Mouse (Mus musculus): ENCODE data around the gene Tie1.
"Not testable (repeated sequence)": the region's sequence is repeated elsewhere in the genome, so short reads cannot be mapped to it uniquely, and the experiment has no call there.

Tie1 gene

DNA sequence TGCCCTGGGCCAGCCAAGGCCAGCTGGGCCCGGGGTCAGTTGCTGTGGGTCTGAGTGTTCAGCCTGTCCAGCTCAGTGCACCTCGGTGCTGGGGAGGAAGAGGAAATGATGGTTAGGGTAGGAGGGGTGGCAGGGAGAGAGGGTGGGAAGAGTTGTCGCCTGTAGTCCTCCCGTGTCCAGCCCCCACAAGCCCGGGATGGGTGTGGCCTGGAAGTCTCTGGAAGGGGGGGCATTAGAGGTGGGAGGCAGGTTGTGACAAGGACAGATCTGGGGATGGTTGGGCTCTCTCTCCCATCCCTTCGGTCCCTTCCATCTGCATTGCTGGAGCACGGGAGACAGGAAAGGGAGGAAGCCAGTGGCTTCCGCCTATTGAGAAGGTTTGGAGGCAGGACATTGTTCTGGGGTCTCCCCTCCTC lies at the start of gene Tie1:
Tie1 (minus strand) TSS at position 345 of the 416 bp plus-strand sequence.
- in situ Hi-C loops (cut with MboI), result no loop called here

DNA sequence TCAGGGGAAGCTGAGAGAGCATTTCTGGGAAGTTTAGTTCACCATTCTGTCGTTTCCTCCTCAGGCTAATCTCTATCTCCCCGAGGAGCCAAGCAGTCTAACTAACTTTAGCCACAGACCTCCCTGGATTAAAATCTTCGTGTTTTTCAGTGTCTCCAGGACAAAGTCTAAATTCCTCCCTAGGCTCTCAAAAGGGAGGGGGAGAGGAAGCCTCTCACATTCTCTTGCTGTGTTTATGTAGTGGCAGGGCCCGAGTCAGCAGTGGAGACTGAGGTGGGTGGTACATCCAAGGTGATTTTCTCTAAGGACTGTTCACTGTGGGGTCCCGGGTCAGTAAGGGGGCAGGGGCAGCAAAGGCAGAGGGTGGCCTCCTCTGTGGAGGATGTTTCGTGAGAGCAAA lies 47.9 kb upstream of the Tie1 start:
- in situ Hi-C loops (cut with MboI), result no loop called here

DNA sequence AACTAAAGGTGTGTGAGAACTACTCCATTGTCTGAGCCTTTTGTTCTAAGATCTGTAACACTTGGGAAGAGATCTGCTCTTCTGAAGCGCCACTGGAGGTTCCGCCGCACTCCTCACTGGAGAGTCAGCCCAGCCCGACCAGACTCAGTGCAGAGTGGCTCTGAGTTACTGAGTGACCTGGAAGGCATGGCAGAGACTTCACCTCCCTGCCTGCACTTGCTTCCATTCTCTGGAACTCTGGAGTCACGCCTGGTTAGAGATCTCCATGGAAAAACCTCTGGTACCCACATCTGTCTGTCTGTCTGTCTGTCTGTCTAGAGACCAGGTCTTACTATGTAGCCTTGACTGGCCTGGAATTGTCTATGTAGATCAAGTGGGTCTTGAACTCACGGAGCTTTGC lies 45.7 kb upstream of the Tie1 start:
- in situ Hi-C loops (cut with MboI), result no loop called here

DNA sequence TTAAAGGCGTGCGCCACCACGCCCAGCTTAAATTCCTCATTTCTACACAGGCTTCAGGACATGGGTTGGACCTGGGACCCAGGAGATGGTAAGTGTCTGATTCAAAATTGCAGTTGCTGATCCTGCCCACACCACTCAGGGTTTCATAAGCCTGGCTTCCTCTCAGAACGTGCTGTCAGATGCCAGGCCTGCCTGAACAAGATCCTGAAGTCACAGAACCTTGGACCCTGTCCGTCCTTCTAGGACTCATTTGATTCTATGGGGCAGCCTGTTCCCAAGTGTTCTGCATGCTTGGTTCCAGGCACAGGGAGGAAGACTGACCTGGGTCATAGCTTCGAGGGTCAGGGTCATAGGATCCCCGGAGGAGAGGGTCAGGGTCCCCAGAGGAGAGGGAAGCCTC lies 43.7 kb upstream of the Tie1 start:
- in situ Hi-C loops (cut with MboI), result no loop called here

DNA sequence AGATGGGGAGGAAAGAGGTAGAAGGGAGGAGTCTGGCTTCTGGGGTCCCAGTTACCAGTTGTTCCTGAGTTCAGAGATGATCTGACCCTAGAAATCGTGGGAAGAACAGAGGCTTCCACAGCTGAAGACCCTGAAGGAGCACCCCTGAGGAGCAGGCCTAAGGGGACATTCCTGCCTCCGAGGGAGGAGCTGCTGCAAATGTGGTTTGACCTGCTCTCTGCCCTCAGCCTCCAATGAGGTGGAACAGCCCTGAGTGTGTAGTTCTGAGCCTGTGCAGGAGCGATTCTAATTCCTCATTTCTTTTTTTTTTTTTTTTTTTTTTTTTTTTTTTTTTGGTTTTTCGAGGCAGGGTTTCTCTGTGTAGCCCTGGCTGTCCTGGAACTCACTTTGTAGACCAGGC lies 43.3 kb upstream of the Tie1 start:
- in situ Hi-C loops (cut with MboI), result no loop called here

DNA sequence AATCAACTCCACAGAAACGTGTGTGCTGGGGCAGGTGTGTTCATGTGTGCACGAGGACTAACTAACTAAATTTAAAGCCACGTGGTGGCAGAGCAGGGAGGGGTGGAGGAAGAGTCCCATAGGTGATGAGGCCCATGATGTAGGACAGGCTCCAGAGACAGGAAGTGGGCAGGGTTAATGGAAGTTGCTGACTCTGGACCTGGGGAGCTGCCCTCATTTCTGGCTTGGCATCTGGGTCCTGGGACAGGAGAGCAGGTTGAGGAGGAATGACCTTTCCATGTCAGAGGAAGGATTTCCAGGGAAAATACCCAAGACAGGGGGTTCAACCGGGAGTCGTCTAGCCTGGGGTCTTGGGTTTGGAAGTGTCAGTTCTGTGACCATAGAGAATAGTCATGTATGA lies 42.8 kb upstream of the Tie1 start:
- in situ Hi-C loops (cut with MboI), result no loop called here

DNA sequence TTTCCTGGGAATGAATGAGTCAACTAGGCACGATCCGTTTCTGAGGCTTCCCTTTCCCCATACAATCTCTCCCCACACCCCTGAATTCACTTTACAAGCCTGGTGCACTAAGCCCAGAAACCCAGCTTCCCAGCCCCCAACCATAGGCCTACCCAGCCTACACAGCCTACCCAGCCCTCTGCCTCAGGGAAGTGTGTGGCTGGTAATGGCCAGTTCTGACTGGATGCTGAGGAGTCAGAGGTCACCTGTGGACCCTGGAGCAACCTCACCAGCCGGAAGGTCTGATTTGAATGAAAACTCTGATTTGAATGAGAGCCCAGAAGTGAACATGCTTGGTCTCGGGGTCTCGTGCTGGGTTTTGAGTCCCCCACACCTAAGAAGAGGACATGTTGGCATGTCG lies 37.9 kb upstream of the Tie1 start:
- in situ Hi-C loops (cut with MboI), result no loop called here

DNA sequence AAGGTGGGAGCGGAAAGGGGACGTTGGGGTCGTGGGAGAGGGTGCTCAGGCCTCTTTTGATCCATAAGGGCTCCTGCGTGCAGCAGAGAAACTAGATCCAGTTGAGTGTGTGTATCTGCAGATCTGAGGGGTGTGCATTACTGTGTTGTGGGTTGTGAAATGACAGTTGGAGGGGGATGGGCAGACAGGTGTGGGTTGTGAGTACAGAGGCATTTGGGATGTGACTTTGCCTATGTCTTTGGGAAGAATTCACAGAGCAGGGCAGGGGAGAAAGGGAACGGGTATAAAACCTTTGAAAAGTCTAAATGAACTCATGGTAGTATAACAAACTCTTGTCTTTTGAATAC lies 37.4 kb upstream of the Tie1 start:
- in situ Hi-C loops (cut with MboI), result no loop called here

DNA sequence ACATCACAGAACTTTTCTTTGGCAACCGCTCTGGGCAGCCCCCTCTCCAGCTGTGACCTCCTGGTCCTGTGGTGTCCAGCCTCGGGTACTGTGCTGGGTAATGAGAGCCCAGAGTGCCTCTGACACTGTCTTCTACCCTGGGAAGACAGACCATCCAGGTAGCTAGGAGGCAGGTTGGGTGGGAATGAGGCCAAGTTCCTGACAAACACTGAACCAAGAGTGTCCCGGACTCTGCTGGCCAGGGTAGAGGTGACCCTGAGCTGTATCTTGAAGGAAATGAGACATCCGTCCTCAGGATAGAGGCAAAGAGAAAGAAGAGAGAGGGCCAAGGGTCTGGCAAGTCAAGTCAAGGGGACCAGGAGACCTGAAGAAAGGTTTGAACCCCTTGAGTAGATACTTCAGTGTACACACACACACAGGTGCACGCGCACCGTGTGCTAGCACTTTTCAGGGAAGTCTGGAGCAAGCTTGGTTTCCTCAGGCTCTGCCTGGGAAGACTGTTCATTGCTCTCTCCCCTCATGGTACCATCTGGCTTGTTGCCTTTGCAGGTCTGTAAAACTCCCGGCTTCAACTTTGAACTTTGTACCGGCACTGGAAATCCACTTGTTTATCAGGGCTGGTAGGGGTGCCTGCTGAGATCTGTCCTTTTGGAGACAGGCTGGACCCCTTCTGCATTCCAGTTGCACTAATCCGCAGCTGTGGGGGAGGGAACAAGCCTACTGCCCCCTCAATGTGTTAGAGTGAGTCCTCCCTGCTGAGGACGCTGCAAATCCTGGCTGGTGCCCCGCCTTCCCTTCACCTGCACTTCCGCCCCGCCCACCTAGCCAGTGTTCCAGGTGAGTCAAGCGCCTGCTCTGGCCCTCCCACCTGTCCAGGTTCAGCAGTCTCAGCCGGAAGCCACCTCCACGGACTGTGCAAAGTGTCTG lies 36.8 kb upstream of the Tie1 start, which contains the start of gene 2610528J11Rik:
2610528J11Rik (plus strand) TSS at position 592 of the 927 bp plus-strand sequence.
- in situ Hi-C loops (cut with MboI), result no loop called here

DNA sequence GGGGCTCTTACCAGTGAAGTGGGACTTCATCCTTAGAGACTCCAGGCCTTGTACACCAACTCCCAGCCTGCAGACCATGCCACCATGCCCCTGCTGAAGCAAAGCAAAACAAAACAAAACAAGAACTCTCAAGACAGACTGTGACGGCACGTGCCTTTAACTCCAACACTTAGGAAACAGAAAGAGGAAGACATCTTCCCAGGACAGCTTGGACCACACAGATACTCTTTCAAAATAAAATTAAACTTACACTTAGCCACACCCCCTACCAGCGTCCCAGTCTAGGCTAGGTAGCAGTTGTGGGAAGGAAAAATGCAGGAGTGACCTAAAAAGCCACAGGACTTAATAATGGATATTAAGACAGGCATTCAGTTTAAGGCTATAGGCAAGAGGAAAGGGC lies 35.9 kb upstream of the Tie1 start:
- in situ Hi-C loops (cut with MboI), result no loop called here

DNA sequence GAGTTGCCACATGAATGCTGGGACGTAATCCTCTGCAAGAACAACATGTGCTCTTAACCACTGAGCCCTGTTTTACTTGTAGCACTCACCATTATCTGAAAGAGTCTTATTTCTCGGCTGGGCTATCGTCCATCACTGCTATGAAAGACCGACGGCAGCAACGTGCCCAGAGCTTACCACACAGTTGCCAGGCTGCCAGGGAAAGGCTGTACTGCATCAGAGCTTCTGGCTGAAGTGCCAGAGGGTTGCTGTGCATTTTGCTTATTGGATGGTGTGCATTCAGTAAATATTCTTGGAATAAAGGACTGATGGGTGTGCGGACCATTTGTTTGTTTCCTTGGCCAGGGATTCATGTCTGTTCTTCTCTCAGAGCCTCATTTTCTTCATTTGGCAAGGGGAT lies 34.1 kb upstream of the Tie1 start:
- in situ Hi-C loops (cut with MboI), result no loop called here

DNA sequence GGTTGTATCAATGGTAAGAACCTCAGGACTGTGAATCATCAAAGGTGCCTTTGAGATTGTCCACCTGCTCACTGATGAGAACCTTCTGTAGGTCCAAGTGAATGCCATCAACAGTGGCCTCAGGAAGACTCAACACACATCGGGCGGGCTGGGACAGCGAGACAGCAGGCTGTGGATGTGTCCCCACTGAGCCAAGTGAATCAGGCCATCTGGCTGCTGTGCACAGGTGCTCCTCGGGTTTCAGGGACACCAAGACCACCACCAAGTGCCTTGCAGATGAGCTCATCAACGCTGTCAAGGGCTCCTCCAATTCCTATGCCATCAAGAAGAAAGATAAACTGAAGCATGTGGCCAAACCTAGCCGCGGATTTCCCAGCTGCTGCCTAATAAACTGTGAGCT lies 32.4 kb upstream of the Tie1 start:
- in situ Hi-C loops (cut with MboI), result no loop called here

DNA sequence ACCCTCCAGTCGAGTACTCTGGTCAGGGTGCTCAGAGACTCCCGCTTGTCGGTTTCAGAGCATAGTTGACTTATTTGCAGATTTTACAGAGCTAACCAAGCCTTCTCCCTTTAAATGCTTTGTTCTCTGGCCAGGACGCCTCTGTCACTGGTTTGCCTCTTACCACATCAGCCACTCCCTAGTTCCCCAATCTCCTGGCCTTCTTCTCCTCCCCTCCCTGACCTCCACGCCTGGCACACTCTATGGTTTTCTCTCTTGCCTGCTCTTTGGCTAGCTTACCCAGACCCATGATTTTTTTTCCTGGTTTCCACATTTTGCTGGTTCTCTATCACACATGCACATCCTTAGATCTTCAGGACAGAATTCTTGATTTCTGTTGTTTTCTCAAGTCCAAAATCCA lies 28.3 kb upstream of the Tie1 start:
- in situ Hi-C loops (cut with MboI), result no loop called here

DNA sequence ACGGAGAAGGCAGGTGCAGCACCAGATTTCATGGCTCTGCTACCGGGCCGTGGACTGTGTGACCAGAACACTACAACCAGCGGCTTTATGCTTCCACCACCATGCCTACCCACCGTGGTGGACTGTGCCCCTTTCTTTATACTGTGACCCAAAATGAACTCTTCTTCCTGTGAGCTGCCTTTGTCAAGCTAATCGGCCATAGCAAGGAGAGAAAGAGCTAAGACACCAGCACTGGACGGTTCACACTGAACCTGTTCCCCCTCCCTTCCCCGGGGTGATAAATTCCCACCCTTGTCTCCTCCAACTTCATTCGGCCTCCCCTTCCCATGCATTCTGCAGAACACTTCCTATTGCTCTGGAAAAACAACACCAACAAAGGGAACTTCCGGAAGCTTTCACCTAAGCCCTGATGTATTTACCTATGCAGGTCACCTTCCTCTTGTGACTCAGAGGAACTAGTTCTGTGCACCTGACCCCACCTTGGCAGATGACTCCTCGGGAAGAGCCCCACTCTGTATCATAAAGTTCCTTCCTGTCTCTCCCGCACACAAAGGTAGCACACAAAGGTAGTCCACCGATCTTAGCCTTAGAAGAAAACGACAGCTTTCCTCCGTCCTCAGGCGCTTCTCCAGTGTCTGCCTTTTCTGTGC lies 27.8 kb upstream of the Tie1 start:
- in situ Hi-C loops (cut with MboI), result no loop called here

DNA sequence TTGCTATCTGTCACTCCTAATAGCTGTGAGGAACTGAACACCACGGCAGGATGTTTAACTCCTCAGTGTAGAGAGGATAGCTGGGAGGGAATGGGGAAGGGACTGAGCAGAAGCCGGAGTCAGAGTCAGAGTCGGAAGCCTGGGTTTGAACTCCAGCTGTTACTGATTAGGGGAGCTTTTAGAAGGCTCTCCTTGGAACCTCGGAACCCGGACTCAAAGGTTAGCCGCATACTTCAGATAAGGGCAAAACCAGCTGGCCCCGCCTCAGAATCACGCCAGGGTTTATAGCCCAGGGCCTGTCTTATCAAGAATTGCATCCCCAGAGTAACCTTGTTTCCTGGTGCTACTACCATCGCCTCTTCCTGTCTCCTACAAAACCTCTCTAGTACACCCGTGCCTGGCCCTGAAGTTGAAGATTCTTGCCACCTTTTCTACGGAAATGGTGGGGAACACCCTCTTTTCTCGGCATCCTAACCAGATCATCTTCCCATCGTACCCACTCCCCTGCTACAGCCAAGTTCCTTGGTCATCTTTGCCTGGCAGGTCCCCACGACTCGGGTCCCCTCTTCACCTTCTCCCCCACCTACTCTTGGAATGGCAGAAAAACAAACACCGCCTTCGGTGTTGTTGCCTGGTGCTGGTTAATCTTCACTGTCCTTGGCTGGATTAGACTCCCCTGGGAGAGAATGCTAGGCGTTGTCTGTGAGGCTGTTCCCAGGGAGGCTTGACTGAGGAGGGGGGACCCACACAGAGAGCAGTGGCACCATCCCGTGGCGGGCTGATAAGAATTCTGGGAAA lies 27.0 kb upstream of the Tie1 start:
- in situ Hi-C loops (cut with MboI), result no loop called here

DNA sequence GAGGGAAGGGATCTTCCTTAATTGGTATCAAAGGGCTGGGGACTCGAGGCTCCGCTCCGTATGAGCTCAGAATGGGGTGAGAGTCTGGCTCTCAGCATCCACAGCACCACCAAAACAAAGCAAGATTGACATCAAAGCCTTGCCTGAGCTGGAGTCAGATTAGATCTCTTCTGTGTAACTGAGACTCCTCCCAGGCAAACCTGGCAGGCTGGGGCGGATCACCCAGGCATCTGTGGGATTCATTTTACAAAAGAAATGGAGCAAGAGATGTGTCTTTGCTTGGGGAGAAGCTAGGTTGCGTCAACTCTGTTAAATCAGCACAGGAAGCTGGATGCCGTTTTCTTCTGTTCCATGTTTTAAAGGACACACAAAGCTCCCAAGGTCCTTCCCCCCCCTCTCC lies 19.2 kb upstream of the Tie1 start:
- in situ Hi-C loops (cut with MboI), result no loop called here

DNA sequence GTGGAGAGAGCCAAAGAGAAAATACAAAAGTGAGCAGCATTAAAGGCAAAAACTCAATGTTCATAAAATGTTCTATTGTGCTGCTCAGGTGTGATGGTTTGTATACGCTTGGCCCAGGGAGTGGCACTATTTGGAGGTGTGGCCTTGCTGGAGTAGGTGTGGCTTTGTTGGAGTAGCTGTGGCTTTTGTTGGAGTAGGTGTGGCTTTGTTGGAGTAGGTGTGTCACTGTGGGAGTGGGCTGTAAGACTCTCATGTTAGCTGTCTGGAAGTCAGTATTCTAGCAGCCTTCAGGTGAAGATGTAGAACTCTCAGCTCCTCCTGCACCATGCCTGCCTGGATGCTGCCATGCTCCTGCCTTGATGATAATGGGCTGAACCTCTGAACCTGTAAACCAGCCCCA lies 17.3 kb upstream of the Tie1 start:
- in situ Hi-C loops (cut with MboI), result not testable (repeated sequence)

DNA sequence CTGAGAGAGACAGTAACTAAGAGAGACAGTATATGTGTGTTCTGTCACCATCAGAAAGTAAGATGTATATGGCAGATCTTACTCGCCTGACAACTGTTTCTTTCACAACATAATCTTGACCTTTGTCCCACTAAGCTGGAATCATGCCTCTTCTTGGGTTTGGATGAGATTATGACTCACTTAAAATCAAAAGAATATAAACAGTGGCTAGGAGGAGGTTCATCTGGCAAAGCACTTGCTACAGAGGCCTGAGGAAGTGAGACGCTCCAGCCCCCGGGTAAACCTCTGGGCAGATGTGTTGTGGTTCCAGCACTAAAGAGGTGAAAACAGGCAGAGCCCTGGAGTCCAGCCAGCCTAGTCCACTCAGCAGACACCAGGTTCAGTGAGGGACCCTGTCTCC lies 15.7 kb upstream of the Tie1 start:
- in situ Hi-C loops (cut with MboI), result no loop called here

DNA sequence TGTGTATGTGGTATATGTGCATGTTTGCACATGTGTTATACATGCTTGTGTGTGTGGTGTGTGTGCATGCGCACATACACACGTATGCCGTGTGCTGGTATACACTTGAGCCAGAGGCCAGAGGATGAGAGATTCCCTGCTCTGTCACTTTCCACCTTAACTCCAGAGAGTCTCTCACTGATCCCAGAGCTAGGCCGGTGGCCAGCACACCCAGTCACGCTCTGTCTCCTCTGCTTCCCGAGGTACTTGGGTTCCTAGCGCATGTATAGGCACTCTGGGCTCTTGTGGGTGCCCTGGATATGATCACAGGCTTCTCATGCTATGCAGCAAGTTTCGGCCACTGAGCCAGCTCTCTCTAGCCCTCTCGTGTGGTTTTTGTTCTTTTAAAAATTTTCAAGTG lies 10.9 kb upstream of the Tie1 start:
- in situ Hi-C loops (cut with MboI), result no loop called here

DNA sequence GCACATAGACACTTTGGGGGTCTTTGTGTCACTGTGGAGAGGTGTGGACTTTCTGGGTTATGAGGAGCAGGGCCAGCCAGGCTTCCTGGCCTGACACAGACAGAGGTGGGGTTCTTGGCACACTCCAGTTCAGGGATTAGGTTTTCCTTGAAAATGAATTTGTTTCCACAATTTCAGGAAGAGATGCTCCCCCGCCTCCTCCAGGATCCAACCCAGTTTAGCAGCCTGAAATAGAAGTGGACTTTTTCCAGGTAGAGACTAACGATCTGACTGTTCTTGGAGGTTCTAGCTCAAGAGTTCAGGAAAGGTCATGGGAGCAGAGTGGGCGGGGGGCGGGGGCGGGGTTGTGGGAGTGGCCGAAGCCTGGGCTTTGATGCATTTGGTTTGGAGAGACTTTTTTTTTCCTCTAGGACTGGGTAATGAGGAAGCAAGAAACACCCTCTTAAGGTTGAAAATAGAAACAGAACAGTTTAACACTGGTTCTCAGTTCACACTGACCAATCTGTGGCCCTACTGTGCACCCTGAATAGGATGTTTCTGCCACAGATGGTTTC lies 10.4 kb upstream of the Tie1 start:
- in situ Hi-C loops (cut with MboI), result no loop called here

DNA sequence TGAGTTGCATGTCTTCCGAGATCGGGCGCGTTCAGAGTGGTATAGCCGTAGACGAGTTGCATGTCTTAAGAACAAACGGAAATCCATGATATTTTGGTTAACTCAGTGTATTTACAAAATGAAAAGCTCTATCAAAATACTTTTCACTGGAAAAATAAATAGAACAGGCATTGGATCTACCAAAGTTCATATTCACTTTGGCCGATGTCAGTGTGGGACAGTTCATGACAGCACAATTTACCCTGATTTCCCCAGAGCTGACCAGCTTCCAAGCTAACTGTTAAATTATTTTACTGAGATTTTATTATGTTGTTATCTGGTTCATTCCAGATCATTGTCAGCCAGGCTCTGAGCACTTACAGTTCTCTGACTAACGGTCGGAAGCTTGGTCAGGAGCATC lies 600 bp upstream of the Tie1 start:
- in situ Hi-C loops (cut with MboI), result no loop called here

DNA sequence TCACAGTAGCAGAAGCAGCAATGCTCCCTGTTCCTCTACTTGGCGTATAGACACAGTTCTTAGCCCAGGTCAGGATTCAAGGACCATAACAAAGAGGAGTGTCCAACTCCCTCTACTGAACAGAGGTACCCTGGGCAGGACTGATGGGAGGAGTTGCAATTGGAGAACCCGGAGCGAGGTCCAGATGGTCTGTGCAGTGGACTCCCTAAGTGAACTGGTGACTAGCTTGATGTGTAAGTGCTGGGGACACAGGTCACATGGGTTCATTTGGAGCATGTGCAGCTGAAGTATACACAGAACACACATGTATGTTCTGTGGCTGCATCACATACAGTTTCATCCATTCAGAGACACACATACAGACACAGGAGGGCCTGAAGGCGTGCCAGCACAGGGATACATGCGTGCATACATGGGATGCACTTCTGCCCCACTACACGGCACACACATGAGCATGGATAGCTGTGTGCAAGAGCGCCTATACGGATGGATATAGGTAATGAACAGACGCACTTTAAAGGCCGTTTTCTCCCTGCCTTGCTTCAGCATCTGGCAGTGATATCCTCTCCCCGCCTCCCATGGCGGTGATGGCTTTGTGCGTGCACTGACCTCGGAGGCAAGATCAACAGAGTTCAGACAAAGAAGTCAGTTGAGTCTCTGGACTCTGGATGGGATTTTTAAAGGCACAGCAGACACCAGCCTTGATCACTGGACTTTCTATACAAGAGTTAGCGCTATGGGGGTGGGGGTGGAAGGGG lies 12.9 kb downstream of the Tie1 start:
- in situ Hi-C loops (cut with MboI), result no loop called here

Data from mature B cell (primary cell).